Mouse (Mus musculus): ENCODE measurements around the gene Kdm1b.

The Kdm1b gene

DNA sequence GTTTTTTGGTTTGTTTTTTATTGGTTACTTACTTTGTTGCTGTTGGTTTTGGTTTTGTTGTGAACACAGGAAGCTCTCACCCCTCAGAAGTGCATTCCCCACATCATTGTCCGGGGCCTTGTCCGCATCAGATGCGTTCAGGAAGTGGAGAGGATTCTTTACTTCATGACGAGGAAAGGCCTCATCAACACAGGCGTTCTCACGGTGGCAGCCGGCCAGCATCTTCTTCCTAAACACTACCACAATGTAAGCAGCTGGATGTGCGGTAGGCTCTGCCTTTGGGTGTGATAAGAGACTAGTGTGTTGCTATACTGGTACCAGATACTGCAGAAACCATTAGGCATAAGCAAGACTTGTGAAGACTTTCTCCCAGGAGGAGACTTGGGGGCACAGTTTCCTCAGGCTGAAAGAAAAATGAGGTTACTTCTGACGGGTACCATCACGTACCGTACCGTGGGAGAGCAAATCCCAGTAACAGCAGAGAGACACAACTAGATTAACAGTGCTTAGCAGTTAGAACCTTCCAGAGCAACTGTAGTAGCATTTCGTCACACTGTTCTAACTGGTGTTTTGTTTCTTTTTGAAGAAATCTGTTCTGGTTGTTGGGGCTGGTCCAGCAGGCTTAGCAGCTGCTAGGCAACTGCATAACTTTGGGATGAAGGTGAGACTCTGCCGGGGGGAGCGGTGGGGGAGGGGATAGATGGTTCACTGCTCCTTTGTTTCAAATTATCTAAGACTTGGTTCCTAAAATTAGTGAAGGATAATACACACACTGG is 20.9 kb downstream of the Kdm1b start:
- DNase-seq: no peak

DNA sequence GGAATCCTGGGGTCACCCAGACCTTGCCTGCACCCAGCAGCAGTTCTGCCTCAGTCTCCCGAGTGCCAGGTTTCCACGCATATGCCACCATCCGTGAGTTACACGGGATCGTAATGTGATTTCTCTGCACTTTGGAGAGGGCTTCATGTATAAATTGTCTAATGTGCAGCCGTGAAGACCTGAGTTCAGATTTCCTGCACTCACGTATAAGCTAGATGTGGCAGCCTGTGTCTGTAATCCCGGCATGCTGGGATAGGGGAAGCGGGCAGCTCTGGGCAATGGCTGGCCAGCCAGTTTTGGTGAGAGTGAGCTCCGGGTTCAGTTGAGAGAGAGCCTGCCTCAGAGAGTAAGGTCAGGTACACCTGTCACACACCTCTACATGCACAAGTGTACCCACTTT is 23.2 kb downstream of the Kdm1b start:
- DNase-seq: no peak

DNA sequence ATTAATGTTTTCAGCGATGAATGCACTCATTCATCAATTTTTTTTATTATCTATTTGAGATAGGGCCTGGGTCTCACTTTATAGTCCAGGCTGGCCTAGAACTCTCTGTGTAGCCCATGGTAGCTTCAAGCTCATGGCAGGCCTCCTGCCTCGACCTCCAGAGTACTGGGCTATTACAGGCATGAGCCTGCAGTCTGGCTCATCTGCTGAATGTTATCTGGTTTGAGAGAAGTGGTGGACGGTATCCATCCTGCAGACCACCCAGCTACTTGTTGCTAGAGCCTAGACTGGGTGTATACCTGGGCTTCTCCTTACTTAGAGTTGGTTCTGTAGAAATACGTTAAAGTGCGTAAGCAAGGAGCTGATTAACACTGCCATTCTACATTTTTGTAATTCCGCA is 23.7 kb downstream of the Kdm1b start:
- DNase-seq: no peak

DNA sequence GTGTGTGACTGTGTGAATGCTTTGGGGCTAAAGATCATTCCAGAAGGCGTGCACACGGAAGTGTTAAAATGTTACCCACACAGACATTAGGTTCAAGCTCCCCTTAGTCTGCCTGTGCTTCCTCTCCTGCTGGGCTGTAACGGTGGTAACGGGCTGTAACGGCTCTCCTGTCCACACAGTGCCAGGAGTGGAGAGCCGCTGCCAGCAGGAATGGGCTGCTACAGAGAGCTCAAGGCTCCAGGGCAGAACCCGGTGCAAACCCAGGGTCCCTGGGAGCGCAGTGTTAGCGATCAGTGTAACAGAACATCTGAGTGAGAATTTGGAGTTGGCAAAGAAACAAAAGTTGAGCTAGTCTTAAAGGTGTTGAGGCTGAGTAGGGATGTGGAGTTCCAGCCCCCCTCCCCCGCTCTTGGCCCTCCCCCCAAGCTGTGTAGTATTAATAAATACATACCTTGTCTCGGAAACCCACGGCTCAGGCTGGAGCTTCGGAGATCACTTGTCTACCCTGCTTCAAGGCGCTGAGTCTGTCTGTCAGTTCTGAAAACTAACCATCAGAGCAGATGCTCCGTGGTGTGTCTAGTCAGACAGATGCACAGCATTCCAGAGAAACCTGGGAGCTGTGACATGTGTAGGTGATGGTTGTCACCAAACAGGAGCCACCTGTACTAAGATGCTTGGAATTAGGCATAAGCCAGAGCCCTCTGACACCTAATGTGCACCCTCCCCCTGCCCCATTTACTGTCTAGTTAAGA is 27.2 kb downstream of the Kdm1b start:
- no peak for DNase-seq

DNA sequence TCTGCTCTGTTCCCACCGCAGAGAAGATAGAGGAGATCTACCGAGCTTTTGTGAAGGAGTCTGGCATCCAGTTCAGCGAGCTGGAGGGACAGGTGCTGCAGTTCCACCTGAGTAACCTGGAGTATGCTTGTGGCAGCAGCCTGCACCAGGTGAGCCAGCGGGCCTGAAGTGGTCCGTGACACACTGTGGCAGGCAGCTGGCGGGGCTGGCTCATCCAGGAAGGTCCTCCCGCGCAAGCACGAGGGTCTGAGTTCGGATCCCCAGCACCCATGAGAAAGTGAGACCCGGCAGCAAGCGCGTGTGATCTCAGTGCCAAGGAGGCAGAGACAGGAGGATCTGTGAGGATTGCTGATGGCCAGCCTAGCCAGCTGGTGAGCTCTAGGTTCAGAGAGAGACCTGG is 28.6 kb downstream of the Kdm1b start:
- no peak for DNase-seq

DNA sequence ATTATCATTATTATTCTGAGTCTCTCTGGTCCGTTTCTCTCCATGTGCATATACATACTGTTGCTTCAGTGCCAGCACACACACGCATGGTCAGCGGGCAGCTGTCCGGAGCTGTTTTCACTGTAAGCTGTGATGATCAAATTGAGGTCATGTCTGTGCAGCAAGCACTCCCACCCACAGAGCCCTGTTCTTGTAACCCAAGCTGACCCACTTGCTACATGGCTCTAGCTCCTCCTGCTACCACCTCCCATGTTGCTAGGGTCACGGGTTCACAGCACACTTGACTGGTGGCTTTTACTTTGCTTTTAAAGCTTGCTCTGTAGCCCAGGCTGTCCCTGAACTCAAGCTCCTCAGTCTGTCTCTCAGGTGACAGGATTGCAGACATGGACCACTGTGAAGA is 29.2 kb downstream of the Kdm1b start:
- DNase-seq: no peak

DNA sequence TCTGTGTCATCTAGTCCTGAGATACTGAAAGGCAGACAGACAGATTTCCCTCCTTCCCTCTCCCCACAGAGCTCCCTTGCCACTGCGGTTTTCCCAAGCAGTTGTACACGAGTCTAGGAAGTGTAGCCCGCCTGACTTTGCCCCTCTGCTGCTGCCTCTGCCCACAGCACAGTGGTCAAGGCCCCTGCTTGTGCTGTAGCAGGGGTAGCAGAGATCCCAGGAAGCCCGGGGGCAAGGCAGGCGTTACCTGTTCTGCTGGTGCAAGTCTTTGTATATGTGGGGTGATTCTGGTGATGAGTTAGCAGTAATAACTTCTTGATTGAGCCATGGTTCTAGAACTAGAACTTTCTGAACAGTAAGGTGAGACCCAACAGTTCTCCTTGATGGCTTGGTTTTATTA is 32.9 kb downstream of the Kdm1b start:
- DNase-seq: no peak

DNA sequence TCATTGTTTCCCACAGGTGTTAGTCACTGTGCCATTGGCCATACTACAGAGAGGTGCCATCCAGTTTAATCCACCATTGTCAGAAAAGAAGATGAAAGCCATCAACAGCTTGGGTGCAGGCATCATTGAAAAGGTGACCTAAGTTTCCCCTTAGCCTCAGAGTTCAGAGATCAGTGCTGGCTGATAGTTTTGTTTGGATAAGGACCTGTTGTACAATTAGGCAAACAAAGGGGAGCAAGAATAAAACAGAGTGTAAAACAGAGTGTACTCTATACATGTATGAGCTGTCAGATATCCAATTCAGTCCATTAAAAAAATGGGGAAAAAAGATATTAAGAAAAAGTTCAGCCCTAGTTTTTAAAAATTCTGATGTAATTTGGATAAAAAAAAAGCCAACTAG is 34.1 kb downstream of the Kdm1b start:
- no peak for DNase-seq

DNA sequence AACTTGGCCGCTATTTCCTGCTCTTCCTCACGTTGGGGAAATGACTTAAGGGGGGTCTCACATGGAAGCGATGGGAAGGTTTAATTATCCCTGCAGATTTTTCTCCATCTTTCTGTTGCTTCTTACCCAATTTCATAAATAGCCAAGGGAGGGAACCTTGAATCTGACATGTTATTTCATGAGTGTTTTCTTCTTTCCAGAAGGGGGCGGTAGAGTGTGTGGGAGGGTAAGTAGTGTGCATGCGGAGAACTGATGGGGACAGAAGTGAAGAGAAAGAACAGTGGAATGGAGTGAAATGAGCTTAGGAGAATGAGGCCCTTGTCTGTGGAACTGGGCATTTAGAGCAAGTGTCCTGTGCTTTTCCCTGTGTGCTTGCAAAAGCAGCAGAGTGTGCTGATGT is 35.5 kb downstream of the Kdm1b start:
- DNase-seq: no peak

DNA sequence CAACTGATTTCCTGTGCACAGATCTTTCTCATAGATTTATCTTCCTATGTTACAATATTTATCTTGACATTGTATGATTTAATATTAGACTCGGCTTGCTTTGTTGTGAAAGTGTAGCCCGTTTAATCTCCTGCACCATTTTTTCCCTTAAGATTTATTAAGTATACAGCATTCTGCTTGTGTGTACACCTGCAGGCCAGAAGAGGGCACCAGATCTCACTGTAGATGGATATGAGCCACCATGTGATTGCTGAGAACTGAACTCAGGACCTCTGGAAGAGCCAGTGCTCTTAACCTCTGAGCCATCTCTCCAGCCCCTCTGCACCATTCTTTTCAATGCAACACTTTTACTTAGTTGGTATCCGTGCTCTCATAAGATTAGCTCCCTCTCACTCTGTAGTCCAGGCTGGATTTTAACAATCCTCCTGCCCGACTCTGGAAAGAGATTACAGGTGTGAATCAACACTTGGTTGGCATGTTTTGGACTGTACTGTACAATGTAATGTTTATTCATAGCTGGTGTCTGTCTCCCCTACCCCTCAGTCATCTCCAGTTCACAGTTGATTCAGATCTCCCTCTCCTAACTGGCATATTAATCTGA is 37.7 kb downstream of the Kdm1b start:
- DNase-seq: peak; percentile 11

DNA sequence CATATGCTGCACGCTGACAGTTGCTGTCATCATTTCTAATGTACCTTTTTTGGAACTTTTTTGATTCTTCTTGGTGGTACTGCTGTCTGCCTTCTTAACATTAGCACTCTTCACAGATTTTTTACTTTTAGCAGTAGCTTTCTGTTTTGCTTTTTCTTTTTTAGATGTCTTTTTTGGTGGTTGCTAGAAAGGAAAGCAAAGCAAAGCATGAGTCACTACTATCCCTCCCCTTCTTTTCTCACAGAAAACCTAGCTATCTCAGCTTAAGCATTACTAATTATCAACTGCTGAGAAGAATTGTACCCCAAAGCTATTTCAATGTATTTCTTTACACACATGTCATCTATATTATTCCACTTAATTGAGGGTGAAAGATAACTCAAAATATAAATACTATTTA is 45.1 kb downstream of the Kdm1b start:
- no peak for DNase-seq

DNA sequence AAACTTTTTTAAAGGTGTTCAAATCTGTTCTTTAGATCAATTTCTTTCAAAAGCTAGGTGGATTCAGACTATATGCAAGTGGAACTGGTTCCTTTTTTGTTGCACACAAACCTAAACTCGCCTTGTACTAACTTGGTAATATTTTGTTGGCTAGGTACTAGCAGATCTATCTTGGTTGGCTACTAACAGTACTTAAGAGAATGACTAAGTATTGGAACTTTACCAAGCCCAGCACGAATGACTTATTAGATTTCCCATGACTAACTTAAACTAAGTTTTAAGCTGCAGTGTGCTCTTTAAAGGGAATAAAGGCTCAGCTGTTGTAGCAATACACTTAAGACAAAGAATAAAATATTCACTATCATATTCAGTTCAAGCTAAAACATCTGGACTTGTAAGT is 46.0 kb downstream of the Kdm1b start:
- DNase-seq: no peak

DNA sequence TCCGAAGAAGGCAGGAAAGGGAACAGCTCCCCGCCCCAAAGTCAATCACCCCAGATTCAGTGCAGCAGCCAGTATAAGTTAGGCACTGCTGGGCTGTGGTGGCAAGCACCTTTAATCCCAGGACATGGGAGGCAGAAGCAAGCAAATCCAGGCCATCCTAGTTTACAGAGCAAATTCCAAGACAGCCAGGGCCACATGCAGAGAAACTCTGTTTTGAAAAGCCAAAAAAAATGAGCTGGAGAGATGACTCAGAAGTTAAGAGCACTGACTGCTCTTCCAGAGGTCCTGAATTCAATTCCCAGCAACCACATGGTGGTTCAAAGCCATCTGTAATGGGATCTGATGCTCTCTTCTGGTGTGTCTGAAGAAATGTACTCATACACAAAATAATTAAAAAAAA is 50.5 kb downstream of the Kdm1b start:
- no peak for DNase-seq

DNA sequence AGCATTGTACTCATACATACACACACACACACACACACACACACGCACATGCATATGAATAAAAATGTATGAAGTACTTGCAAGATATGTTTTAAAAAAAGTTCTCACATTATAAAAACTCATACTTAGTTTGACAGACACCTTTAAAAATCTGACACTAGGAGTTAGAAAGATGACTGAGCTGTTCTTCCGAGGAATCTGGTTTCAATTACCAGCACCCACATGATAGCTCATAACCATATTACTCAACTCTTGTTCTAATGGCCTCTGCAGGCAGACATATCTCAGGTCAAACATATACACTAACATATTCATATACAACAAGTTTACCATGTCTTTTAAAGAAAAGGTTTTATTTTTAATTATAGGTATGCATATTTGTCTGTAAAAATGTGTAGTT is 53.3 kb downstream of the Kdm1b start:
- no peak for DNase-seq

DNA sequence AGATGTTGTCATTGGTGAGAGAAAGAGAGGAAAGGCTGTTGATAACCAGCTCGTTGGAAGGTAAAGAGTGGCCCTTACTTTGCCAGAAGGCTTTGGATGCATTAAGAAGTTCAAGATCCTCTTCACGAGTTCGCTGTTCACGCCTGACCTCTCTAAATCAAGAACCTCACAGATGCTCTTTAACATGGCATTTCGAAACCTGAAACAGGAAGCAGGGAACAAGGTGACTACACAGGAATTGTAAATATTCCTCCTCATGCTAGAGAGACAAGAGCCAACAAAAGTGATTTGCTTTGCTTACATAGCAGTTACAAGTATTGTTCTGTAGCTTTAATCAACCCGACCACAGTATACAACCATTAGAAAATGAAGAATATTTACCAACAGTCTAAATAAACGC is 56.0 kb downstream of the Kdm1b start:
- DNase-seq: no peak

DNA sequence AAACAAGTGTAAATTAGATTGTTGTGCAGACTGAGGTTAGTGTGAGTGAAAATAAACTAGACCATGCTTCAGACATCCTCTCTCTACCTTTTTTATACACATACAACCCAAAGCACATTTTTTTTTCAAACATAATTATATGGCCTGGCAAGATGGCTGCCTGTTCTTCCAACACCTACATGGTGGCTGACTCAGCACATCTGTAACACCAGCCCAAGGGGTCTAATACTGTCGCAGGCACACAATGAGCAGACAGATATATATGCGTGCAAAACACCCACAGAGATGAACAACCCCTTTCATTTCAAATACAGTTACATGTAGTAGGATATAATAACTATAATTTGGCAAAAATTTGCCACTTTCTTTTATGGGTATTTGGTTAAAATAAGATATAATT is 57.3 kb downstream of the Kdm1b start:
- no peak for DNase-seq

DNA sequence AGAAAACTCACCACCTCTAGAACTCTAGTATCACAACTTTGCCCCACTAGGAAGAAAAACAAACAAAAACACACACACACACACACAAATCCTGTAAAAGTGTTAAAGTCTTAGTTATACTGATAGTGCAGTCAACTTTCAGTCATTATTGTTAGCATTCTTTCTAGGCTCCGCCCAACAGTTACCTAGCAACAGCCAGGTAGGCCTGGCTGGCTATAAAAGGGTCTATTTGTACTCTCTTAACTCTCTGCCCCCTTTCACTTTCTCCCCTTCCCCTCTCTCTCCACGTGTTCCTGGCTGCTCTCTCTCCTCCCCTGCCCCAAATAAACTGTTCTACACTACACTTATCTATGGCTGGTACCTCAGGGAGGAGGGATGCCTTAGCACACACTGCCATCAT is 60.8 kb downstream of the Kdm1b start:
- DNase-seq: no peak

DNA sequence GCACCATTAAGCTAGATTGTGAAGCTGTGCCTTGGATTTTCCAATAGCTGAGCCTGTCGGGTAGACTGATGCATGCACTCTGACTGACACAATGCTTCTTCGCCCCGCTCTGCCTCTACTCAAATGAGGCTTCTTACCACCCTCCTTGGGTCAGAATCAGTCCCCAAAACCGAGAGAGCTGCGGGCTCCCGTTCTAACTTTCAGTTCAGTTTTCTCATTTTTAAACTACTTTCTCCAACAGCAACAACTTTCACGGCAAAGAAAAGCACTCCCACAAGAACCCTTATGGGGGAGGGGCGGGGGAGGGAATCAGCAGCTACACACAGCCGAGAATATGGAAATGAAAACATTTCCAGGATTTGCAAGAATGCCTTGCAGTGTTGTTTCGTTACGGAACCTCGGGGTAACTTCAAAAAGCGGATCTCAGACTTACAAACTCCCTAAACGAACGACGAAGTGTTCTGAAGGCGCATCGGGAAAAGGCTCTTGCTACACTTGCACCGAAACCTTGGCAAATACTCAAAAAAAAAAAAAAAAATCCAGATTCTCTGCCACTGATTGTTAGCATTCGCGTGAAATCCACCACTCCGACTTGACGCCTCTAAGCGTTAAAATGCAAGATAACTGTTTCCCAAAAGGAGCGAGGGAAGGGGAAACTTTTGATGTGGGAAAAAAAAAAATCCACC is 61.7 kb downstream of the Kdm1b start:
- DNase-seq: peak; percentile 68

DNA sequence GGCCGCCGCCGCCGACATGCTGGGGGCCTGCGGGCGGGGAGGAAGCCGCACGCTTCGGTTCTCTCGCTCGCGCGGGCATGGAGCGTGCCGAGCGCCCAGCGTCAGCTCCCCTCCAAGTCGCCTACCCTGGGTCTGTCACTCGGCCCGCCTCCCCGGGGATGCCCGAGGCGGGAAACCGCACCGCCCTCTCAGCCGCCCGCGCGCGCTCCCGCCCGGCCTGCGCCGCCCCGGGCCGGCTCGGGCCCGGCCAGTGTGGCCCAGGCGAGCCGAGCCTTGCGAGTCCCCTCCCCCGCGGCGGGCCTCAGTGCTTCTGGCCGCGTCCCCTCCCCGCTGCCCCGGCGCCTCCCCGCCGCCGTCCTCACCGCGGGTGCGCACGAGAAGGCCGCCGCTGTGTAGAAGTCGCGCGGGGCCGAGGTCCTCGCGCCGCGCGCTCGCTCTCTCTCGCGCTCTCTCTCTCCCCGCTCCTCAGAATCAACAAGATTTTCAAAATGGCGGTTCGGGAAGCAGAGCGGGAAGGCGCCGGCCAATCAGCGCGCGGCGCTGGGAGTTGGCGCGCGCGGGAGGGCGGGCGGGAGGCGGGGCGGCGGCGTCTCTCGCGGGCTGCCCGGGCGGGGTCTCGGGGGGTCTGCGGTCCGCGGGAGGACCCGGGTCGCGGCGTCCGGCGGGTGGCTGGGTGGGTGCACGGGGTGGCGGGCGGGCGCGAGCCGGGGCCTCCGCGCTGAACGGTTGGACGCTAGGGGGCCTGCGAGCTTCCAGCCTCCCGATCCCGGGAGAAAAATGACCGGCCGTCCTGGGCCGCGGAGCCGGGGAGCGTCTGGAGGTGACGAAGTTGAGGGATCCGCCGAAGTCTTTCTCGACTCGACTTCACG is 62.6 kb downstream of the Kdm1b start, which contains the start of gene Dek:
Dek (minus strand) TSS at position 491 of the 869 bp plus-strand sequence.
- DNase-seq: peak; percentile 96

DNA sequence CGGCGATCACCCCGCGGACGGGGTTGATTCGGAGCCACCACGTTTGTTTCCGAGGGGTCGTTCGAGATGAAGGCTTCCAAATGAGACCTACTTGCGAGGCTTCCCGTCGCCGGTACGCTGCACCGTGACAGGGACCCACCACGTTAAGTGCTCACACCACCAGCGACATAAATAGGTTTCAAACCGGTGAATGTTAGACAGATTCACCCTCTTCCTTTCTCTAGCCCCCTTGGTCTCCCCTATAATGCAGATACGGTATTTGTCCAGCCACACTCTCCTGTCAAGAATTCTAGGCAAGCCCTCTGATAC is 63.2 kb downstream of the Kdm1b start:
- DNase-seq: no peak

DNA sequence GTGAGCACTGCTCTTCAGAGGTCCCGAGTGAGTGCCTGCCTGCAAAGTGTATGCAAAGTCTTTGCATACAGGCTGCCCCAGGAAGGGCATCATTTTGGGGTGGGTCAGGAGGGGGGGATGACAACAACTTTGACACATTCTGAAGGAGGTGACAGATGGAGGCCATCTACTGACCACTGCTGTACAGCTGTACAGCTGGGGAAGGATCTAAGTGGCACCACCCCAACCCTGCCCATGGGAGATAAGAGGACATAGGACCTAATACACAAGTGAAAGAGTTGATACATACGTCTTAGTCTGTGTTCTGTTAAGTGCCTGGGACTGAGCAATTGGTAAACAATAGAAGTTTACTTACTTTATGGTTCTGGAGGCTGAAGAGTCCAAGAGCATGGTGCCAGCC is 65.9 kb downstream of the Kdm1b start:
- no peak for DNase-seq

DNA sequence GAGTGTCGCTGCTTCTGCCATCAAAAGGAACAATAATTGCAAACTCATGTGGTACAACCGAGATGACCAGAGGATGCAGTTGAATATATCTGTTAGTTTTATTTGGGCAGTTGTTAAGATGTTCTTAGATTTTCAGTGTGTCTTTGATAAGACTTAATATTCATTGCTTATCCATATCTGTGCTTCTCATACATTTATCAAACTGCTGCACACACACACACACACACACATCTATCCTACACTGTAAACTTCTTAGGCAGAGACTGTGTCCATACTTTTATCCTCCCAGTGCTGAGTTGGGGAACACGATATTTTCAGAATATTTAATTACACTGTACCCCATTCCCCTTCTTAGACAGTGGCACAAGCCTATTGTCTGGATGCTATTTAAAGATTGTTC is 67.9 kb downstream of the Kdm1b start:
- no peak for DNase-seq

DNA sequence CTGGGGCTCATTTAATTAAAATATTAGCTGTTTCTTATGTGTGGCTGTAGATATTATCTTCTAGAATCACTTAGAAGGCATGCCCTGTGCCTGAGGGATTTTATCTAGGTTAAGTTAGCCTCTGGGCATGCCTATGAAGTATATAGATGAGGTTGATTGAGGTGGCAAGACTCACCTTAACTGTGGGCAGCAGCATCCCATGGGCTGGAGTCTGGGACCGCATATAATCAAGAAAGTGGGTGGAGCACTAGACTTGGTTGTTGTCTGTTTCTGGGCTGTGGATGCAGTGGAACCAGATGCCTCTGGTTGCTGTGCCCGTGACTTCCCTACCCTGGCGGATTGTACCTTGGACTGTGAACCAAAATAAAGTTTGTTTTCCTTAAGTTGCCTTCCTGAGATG is 68.8 kb downstream of the Kdm1b start:
- DNase-seq: no peak
